Mouse (Mus musculus): ENCODE data around the gene Zfp367.

GRCm38 (mm10) chr13:64107535-64107934 is 45.5 kb downstream of the Zfp367 start:
- no peak for TF ChIP-seq POLR2A (IDR thresholded peaks at IDR 0.05; ENCODE audit: borderline replicate concordance, extremely low read depth, low read depth, low read length)
- no peak for TF ChIP-seq CTCF (IDR thresholded peaks at IDR 0.05; ENCODE audit: insufficient read depth, low read length)
